Mouse (Mus musculus) lung, embryonic 14.5 days (tissue): ENCODE results near the gene Tcl1b3. TPM values are rescaled to one million over a fixed set of nuclear protein-coding genes. Genes with fewer than 3 reads are reported as not detected.

Source experiments
- ATAC-seq: fragments of 200-750 bp; cut with Nextera tagmentation; 2 replicates; pipeline ENCODE4 v1.8.0; 2017; ENCODE audit warnings: mild to moderate bottlenecking, moderate TSS enrichment, moderate library complexity; ENCODE audit not compliant: insufficient read depth
- DNase-seq: peaks from one replicate; pipeline ENCODE4 v3.0.0-alpha.2; 2015
- H3K27ac ChIP-seq: fragments of 300-500 bp; sonication (generic); 2 replicates; pipeline ENCODE4 v1.5.1; 2014; ENCODE audit warnings: low read depth, mild to moderate bottlenecking, moderate library complexity
- H3K27me3 ChIP-seq: fragments of 300-500 bp; sonication (generic); 2 replicates; pipeline ENCODE4 v1.6.1; 2014; ENCODE audit warnings: low read length, control low read depth; ENCODE audit not compliant: insufficient read depth
- H3K36me3 ChIP-seq: fragments of 300-500 bp; sonication (generic); 2 replicates; pipeline ENCODE4 v1.6.1; 2014; ENCODE audit warnings: control low read depth; ENCODE audit not compliant: insufficient read depth
- H3K4me1 ChIP-seq: fragments of 300-500 bp; sonication (generic); 2 replicates; pipeline ENCODE4 v1.6.1; 2014; ENCODE audit warnings: antibody characterized with exemption, control low read depth; ENCODE audit not compliant: insufficient read depth
- H3K4me2 ChIP-seq: fragments of 300-500 bp; sonication (generic); 2 replicates; pipeline ENCODE4 v1.6.1; 2014; ENCODE audit warnings: mild to moderate bottlenecking
- H3K4me3 ChIP-seq: fragments of 300-500 bp; sonication (generic); 2 replicates; pipeline ENCODE4 v1.5.1; 2014; ENCODE audit warnings: low read depth, low read length
- H3K9ac ChIP-seq: fragments of 300-500 bp; sonication (generic); 2 replicates; pipeline ENCODE4 v1.6.1; 2014
- H3K9me3 ChIP-seq: fragments of 300-500 bp; sonication (generic); 2 replicates; pipeline ENCODE4 v1.6.1; 2016; ENCODE audit warnings: low read depth, low read length, control low read depth
- CTCF ChIP-seq: IDR thresholded peaks from 2 replicates; pipeline ENCODE4 v1.5.1; 2016; ENCODE audit warnings: antibody characterized with exemption, low read depth
- WGBS: fragments of 180-500 bp; shearing (Covaris S2); extraction: QIAGEN DNeasy Blood & Tissue Kit; methylation state at CpG from one replicate; pipeline ENCODE4 v1.1.7; 2014; 5-methylcytosine and 5-hydroxymethylcytosine counted together
- polyA plus RNA-seq: library from polyadenylated mRNA; unstranded; fragments of >200 nt; fragmentation: Nextera tagmentation; extraction: Ambion mirVana; gene quantifications from 2 replicates; pipeline ENCODE4 v1.2.1, GENCODE M21; 2014

The Tcl1b3 gene
- polyA plus RNA-seq, 1 experiment from 2014 or later = not detected

- H3K9me3 ChIP-seq = no peaks in the 10 kb centered on the region
- no peak for ATAC-seq
- H3K4me1 ChIP-seq = no peaks in the 10 kb centered on the region
- H3K27me3 ChIP-seq = no peaks in the 10 kb centered on the region
- H3K36me3 ChIP-seq = no peaks in the 10 kb centered on the region
- TF ChIP-seq CTCF = no peak
- no peak for DNase-seq
- H3K9ac ChIP-seq = no peak overlapping the region
- no peak overlapping the region for H3K27ac ChIP-seq
- 71% methylated on average over 1 of the region's 1 CpGs for WGBS
- no peak overlapping the region for H3K4me3 ChIP-seq
- H3K4me2 ChIP-seq = no peak overlapping the region
These were observed 16.2 kb downstream of the Tcl1b3 start for GRCm38 (mm10) chr12:105207071-105207470.

GRCm38 (mm10) chr12:105208441-105208840 is 17.6 kb downstream of the Tcl1b3 start:
- TF ChIP-seq CTCF = no peak
- no peaks in the 10 kb centered on the region for H3K27me3 ChIP-seq
- H3K4me2 ChIP-seq = no peak overlapping the region
- ATAC-seq (no peak), DNase-seq (no peak)
- H3K4me1 ChIP-seq = no peaks in the 10 kb centered on the region
- H3K27ac ChIP-seq = no peak overlapping the region
- H3K9ac ChIP-seq = no peak overlapping the region
- H3K36me3 ChIP-seq = no peaks in the 10 kb centered on the region
- no peak overlapping the region for H3K4me3 ChIP-seq
- H3K9me3 ChIP-seq = no peaks in the 10 kb centered on the region
- WGBS = 75% methylated on average over 1 of the region's 1 CpGs

- Histone ChIP-seq H3K27me3 (no peaks in the 10 kb centered on the region), H3K4me2 (no peak overlapping the region), H3K4me3 (no peak overlapping the region), H3K9ac (no peak overlapping the region), H3K9me3 (no peaks in the 10 kb centered on the region), H3K27ac (no peak overlapping the region), H3K36me3 (no peaks in the 10 kb centered on the region), H3K4me1 (no peaks in the 10 kb centered on the region)
- TF ChIP-seq CTCF = no peak
- ATAC-seq (no peak), DNase-seq (no peak)
- WGBS = 86% methylated on average over 7 of the region's 7 CpGs
These were observed 18.4 kb downstream of the Tcl1b3 start for GRCm38 (mm10) chr12:105209231-105209630.

GRCm38 (mm10) chr12:105217101-105217760 is 26.4 kb downstream of the Tcl1b3 start:
- no peaks in the 10 kb centered on the region for H3K36me3 ChIP-seq
- H3K4me1 ChIP-seq = no peaks in the 10 kb centered on the region
- H3K9ac ChIP-seq = no peak overlapping the region
- no peak overlapping the region for H3K4me2 ChIP-seq
- H3K4me3 ChIP-seq = no peak overlapping the region
- no peak for TF ChIP-seq CTCF
- H3K9me3 ChIP-seq = no peaks in the 10 kb centered on the region
- DNase-seq (no peak), ATAC-seq (no peak)
- 77% methylated on average over 7 of the region's 7 CpGs for WGBS
- H3K27me3 ChIP-seq = no peaks in the 10 kb centered on the region
- no peak overlapping the region for H3K27ac ChIP-seq

- WGBS = 84% methylated on average over 22 of the region's 22 CpGs
- ATAC-seq = no peak
- no peak within 1 kb of the TSS for H3K9ac ChIP-seq
- TF ChIP-seq CTCF = no peak
- DNase-seq = no peak
- H3K36me3 ChIP-seq = no peaks in the 10 kb centered on the region
- no peak within 1 kb of the TSS for H3K4me3 ChIP-seq
- H3K4me1 ChIP-seq = no peaks in the 10 kb centered on the region
- H3K27ac ChIP-seq = no peak within 1 kb of the TSS
- no peaks in the 10 kb centered on the region for H3K9me3 ChIP-seq
- no peaks in the 10 kb centered on the region for H3K27me3 ChIP-seq
- H3K4me2 ChIP-seq = no peak within 1 kb of the TSS
These were observed 31.9 kb downstream of the Tcl1b3 start, which contains the start of gene Tcl1 for GRCm38 (mm10) chr12:105222601-105223319. Tcl1 (minus strand) TSS chr12:105222793.

GRCm38 (mm10) chr12:105224621-105225320 is 33.9 kb downstream of the Tcl1b3 start:
- WGBS = 52% methylated on average over 16 of the region's 16 CpGs
- ATAC-seq = no peak
- H3K27me3 ChIP-seq = no peaks in the 10 kb centered on the region
- no peak overlapping the region for H3K9ac ChIP-seq
- no peak overlapping the region for H3K27ac ChIP-seq
- no peaks in the 10 kb centered on the region for H3K36me3 ChIP-seq
- no peak for DNase-seq
- TF ChIP-seq CTCF = no peak
- no peak overlapping the region for H3K4me2 ChIP-seq
- no peak overlapping the region for H3K4me3 ChIP-seq
- no peaks in the 10 kb centered on the region for H3K4me1 ChIP-seq
- no peaks in the 10 kb centered on the region for H3K9me3 ChIP-seq

GRCm38 (mm10) chr12:105234362-105234761 is 43.5 kb downstream of the Tcl1b3 start:
- no peaks in the 10 kb centered on the region for H3K27me3 ChIP-seq
- TF ChIP-seq CTCF = no peak
- H3K9ac ChIP-seq = no peak overlapping the region
- H3K36me3 ChIP-seq = no peaks in the 10 kb centered on the region
- no peak overlapping the region for H3K27ac ChIP-seq
- ATAC-seq (no peak), DNase-seq (no peak)
- no peaks in the 10 kb centered on the region for H3K9me3 ChIP-seq
- 65% methylated on average over 11 of the region's 11 CpGs for WGBS
- no peaks in the 10 kb centered on the region for H3K4me1 ChIP-seq
- no peak overlapping the region for H3K4me2 ChIP-seq
- H3K4me3 ChIP-seq = no peak overlapping the region
